In the genomic region with DNA sequence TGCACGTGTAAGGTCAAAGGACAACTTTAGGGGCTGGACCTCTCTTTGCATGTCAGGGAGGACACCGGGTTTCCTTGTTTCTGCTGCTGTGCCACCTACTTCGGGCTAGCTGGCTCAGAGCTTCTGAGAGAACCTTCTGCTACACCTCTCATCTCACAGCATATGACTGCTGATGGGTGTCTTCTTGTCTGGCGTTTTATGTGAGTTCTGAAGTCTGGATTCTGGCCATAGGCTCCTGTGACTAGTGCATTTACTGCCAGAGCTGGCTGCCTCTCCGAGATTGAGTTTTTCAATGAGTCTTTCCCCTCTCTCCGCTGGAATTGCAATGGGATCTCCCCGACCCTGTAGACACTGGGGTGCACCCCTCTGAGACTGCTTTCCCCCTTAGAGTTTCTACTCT, we compare ENCODE assay signal across 21 mouse cellular contexts.
DNase-seq lines count a peak whose midpoint lies in the region; ATAC-seq lines count a peak whose summit lies in the region.
"Had no signal": no experiment of that assay in that cellular context is flagged by ENCODE, and none has a peak within 500 bp of the region (broad histone marks: within the 10 kb centered on the region; RNA-seq: fewer than 3 reads in every experiment).

No protein-coding gene starts in this region.

- peak; percentile 82; the same call in 1 of the 2 replicates for ATAC-seq in frontal cortex, adult (ENCODE audit: low TSS enrichment)
- ATAC-seq: activated CD4-positive, CD25-positive, alpha-beta regulatory T cell, adult 4 months; CD4-positive, CD25-positive, alpha-beta regulatory T cell, adult 4 months; forebrain, embryonic 13.5 days; forebrain, embryonic 15.5 days; Patski had no signal

- DNase-seq in frontal cortex, postnatal 14 days (ENCODE audit: low spot score in 2 of 2): no peak
- peak; percentile 16 to 46 for DNase-seq in layer of hippocampus, adult 18-20 months (ENCODE audit: low spot score in 2 of 2)
- DNase-seq in layer of hippocampus, adult 11-12 months (ENCODE audit: low spot score): no peak
- peak; percentile 25 for DNase-seq in right cerebral cortex, adult 18-20 months
- no peak for DNase-seq in right cerebral cortex, adult 2 months (ENCODE audit: low spot score in 2 of 2)
- no peak for DNase-seq in urinary bladder, adult 2 months (ENCODE audit: low spot score)
- DNase-seq: adrenal gland, adult 2 months; adrenal gland, postnatal 10 days; adrenal gland, postnatal 25 days; B cell, adult 2 months; cerebellum, adult 11-12 months; cerebellum, adult 2 months; cerebellum, adult 9-10 months; cerebellum, postnatal 10 days; cerebellum, postnatal 25 days had no signal

Comparison
In these comparisons a context has a peak if more than half of its experiments do, and no peak if none do; other contexts are left out.
1. DNase-seq: peak in layer of hippocampus, adult 18-20 months (2 of 2) and right cerebral cortex, adult 18-20 months (single experiment); none in frontal cortex, postnatal 14 days (0 of 2), layer of hippocampus, adult 11-12 months (single experiment), right cerebral cortex, adult 2 months (0 of 2) and urinary bladder, adult 2 months (single experiment).